Mouse (Mus musculus): ENCODE measurements around the gene Islr2. TPM values are rescaled to one million over a fixed set of nuclear protein-coding genes. Genes with fewer than 3 reads are reported as not detected.

Gene Islr2
- total RNA-seq, 2 experiments from 2014 or later, result 4.2 to 4.6 TPM

DNA sequence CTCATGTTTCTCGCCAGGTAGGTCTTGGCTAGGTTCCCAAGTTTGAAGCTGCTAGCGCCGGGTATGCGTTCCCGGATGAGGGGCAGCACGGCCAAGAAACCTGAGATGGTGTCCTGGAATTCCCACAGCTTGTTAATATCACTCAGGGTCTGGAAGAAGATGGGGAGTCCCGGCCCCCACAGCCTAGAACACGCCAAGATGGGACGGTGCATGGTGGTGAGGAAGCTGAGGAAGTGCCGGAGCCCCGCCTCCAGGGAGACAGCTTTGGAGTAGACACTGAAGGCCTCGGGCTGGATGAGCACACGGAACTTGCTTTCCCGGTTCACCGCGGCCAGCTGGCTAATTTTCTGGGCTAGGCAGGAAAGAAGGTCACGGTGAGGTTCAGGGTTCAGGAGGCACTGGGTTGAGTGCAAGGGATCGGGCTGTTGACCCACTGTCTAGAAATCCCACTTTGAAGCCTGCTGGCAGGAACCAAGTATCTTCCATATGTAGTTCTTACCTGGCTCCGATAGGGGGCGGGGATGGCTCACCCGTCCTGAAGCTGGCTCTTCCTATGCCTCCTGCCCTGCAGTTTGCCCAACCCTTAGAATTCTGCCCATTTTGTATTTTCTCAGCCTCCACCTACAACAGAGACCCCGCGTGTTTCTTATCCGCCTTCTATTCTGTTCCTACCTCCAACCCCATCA is 16.2 kb upstream of the Islr2 start:
- DNase-seq, result no peak

DNA sequence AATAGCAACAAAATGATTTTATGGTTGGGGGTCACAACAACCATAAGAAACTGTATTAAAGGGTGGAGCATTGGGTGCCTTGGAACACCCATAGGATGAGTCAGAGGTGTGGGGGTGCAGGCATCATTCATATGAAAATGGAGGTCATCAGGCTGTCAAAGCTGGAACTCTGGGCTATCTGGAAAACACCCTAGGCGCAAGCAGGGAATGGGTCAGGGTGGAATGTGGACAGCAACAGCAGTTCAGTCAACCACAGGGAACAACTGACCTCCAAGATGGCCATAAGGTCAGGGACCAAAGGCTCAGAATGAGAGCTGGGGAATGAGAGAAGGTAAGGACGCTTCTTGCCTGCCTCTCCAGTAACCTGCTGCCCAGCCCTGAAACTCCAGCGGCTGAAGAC is 14.4 kb upstream of the Islr2 start:
- DNase-seq, result no peak

DNA sequence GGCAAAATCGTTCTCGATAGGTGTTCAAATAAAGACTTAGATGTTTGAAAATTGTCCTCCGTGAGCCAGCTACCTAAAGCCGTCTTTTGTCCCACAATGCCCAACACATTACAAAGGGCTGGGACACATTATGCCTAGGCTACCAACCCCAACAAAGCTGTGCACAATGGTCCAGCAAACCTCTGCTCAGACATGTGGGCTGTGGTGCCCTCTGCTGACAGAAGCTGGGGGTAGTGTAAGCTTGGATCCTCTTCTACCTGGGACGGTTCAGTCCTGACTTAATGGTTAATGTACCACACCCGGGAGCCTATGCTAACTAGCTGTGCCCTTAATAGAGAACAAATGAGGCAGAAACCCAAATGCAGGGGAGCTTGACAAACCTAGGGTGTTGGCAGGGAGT is 12.3 kb upstream of the Islr2 start:
- DNase-seq, result no peak

DNA sequence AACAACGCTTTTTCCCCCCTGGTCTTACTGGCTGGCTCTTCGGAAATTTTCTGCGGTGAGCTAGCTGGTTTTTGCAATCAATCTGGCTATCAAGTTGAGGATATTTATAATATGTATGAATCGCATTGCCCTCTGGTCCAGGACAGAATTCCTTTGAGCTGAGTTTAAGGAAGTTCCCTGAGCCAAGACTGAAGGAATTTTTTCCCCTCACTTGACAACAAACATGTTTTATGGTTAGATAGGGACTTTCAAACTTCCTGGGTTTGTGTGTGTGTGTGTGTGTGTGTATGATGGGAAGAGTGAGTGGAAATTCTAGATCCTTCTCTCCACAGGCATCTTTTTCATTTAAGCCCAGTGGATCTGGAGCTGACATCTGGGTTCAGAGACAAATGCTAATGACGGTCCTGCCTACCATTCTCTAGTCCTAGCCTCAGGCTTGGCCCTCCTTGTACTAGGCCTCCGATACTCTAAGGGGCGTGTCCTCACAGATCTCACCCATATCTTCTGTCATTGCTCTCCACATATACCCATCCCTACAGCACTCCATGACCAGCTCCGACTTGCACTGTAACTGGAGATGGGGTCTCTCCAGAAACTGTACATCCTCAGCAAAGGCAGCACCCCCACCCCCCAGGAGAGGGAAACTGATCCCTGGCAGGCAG is 10.5 kb upstream of the Islr2 start:
- DNase-seq, result no peak

DNA sequence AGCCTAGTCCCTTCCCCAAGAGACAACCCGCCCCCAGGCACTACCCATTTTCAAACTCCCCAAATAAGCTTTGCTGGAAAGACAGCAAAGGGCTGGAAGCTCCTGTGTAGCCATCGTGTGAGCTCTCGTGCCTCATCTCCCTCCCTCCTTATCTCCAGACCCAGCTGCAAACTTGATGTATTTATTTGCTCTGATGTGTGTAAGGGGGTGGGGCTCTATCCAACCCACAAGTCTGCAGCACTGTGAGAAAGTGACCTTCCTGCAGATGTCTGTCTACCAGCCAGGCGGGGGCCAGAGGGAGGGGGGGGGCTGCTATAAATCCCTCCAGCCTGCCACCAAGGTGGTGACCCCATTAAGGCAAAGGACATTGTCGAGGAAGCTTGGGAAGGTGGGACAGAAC is 9.7 kb upstream of the Islr2 start:
- no peak for DNase-seq

DNA sequence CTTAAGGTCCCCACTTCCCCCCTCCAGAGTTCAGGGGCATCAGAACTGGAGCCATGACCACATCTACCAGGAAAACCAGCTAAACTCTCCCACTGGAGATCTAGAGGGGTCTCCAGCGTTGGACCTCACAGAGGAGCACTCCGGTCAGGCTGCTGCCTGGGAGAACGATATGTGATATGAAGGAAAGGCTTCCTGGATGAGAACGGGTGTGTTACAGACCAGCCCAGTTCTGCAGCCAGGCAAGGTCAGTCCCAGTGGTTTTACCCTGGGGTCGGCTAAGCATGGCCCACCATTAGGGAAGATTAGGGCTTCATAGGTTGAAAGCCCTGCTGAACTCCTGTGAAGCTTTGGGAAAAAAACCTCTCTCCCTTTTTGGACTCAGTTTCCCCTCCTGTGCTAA is 9.3 kb upstream of the Islr2 start:
- DNase-seq, result no peak

DNA sequence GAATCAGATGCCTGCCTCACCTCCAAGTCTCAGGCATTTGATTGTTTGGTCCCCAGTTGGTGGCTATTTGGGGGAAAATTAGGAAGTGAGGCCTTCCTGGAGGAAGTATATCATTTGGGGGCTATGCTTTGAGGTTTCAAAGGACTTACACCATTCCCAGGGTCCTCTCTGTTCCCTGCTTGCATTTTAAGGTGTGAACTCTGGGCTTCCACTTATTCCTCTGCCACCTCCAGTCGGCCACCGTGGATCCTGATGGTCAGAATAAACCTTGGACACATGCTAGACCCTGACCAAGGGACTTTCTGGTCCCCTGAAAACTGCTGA is 6.1 kb upstream of the Islr2 start:
- no peak for DNase-seq

DNA sequence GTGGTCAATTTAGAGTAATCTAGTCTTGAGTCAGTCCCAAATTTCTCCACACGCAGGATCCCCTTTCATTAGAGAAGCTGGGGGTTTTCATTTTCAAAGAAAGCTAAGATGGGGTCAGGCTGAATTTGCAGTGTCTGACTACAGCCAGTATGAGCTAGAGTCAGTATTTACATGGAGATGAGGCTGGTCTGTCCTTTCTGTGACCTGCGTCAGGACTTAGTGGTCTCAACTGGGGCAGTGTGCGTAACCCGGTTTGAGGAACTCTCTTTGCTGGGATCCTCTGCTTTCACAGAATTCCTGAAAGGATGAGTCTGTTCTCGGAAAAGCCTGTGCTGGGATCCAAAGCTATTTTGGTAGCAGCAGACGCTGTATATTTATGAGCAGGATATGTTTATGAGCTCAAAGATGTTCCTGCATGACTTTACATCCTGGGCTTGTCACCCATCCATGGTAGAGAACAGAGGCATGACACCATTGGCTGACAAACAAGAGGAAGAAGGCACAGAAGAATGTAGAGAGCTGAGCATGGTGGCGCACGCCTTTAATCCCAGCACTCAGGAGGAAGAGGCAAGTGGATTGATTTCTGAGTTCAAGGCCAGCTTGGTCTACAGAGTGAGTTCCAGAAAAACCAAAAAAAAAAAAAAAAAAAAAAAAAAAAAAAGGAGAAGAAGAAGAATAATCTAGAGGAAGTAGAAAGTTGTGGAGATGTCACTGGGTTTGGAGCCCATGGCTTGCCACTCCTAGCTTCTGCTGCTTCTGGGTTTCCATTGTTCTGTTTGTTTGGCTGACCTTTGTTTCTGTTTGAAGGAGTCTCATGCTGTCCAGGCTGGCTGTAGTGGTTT is 5.6 kb upstream of the Islr2 start:
- no peak for DNase-seq

DNA sequence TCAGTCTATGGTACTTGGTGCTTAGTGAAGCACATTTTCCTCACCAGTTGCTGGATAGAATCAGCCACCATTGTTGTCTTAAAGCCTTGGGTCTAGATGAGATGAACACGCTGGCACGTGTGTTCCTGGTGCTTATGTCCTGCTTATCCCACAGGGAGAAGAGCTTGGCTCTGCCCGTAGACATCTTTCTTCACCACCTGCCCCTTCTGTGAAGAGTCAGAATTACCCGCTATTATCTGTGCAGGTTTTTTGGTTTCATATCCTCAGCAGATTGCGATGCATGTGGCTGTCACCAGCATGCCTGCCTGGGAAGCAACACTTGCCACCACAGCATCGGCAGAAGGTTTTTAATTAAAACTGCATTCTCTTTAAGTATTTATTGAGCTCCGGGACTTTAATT is 1.9 kb upstream of the Islr2 start:
- DNase-seq, result no peak

DNA sequence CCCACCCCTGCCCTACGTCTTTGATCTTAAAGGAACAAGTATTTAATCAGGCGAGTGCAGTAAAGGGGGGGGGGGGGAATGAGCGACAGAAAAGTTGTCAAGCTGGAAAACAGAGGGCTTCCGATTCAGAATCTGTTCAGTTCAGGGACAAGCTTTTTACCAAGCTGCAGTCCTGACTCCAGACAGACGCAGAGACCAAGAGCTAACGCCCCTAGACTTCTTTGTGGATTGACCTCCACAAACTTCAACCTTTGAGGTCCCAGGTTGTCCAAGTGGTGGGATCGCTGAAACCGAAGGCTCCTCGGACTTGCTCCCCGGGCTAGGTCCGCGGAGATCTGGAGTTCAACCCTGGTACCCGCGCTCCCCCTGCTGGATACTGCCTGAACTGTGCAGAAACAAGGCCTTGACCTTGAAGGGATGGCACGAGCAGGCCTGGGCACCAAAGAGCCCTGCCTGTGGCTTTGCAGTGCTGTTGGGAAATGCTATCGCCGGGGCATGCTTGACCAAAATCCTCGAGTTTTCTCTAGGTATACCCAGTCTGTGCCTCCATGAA is 405 bp upstream of the Islr2 start:
- DNase-seq, result peak; percentile 81

DNA sequence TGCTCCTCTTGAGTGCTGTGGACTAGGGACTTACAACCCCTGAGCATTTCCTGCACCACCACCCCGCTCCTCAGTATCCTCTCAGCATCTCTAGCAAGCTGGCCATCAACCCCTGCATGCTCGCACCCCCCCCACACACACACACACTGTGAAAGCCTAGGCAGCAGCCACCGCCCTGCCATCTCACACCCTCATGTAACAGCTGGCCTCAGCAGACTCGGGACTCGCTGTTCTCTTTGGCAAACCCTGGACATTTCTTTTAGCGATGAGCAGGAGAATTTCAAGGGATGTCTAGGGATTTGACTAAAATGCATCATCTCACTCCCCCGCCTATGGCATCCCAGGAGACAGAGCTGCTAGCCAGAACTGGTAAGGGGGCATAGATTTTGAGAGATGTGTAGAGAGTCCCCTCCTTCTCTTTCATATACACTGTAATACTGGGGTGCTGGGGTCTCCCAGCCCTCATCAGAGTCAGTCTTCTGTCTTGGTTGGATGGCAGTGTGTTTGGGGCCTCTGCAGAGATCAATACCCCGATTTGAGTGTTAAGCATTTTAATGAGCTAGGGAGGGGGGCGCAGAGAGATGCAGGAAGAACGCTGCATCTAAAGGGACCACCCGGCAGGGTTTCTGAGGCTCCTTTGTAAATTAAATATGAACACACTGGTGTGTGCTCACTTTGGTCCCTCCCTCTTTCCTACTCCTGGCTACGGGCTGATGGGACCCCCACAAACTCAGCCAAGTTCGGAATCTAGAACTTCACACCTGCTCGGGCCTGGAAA is 1.3 kb downstream of the Islr2 start:
- DNase-seq, result peak; percentile 49

DNA sequence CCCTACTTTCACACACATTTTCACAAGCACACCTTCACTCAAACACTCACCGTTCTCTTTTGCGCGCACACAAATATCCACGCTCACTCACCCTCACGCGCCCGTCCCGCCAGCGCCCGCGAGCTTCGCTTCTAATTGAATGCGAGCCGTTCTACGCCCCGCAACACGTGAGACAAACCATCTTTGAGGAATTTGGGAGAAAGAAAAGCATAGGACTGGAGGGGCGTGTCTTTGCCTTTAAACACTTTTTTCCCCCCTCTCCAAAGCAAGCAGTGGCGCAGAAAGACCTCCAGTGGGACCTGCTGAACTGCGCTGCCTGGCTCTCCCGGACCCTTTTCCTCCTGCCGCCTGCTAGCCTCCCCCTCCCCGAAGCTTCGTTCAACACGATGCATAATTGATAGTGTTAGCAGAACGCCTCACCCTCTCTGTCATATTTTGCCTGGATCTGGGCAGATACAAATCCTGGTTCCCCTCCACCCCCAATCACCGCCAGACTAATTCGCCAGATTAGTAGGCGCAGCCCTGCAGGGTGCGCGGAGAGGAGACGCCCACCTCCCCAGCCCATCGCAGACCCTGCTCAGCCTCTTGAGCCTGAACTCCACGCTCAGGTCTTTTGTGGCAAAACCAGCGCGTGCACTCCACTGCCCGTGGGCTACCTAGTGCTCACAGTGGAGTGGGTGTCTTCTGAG is 2.1 kb downstream of the Islr2 start:
- DNase-seq, result no peak

DNA sequence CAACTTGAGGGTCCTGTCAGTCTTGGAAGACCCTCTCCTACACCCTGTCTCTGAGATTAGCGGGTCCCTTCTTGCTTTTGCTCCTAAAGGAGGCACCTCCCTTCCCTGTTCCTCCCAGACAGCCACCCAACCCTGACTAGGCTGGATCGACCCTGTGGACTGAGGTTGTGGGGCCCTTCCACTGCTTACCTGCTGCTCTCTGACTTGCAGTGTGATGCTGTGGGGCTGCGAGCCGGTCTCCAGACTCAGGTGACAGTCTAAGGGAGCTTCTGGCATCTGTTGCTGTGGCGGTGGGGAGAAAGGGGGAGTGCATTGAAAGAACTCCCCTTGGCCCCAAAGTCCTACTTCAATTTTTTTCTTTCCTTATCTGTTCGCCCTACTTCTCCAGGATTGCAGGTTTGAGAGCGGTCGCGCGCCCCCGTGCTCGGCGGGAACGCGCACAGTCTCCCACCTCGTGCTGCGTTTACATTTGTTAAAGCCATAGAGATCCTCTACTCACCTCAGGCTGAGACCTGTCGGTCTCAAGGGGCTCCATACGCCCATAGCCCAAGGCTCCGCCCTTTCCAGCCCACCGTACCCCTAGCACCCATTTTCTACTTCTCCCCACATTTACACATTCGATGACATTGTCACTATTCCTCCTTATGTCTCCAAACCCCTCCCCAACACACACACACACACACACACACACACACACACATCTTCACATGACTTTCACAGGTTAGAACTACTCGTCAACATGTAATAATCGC is 2.9 kb downstream of the Islr2 start:
- DNase-seq, result no peak

DNA sequence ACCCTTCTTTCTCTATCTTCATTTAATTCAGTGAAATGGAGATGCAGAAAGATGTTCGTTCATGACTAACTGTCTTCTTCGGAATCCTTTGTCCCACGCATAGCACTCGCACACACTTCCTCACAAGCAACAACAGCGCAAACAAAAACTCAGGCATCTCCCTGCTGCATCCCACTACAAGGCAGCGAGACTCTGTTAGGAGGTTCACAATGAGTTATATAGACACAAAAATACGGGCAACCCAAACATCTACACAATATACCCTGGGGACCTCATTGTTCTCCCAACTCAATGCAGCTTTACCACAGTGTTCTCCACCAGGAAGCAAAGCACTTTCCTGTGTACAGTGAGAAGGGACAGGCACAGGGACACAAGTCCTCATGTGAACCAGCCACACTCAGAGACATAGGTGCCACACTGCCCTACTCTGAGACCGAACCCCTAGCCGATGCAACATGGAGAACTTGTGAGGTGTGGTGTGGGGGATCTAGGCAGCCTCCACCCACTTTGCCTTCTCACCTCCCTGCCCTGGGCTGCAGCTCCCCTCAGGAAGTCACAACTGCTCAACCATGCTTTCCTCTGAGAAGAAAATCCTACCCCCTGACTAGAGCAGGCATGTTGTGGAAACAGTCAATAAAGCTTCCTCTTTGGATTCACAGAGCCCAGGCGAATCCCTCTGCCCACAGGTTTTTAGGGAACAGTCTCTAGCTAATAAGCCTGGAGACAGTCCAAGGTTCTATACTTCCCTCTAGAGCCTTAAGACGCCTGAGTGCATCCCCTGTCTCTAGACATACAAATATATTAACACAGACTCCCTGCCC is 3.6 kb downstream of the Islr2 start:
- DNase-seq, result no peak

DNA sequence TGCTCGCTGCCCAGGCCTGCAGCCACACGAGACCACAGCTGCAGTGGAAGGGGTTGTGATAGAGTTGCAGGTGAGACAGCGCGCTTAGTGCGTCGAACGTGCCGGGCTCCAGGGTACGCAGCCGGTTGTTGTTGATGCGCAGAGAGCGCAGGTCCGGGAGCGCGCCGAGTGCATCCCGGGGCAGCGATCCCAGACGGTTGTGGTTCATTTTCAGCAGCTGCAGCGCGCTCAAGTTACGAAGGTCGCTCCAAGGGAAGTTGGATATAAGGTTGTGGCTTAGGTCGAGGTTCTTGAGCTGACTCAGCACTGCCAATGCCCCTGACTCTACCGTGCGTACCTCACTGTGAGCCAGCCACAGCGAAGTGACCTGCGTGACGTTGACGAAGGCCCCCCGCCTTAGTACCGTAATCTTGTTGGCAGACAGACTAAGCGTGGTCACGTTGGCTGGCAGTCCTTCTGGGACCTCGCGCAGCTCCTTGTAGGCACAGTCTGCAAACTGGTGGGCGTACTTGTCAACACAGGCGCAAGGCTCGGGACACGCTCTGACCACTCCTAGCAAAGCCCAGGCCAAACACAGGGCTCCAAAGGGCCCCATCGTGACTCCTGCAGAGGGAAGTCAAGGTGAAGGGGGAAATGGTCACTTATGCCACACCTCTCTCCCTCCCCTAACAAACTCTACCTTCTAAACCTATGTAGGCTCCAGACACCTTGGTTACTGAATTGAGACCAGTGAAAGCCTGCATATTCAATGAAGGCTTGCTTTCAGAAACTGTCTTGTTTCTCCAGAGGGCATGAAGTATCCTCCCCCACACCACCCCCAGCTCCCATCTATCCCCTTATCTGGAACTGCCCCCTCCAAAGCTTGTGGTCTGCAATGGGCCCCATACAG is 4.5 kb downstream of the Islr2 start:
- peak; percentile 24 for DNase-seq

DNA sequence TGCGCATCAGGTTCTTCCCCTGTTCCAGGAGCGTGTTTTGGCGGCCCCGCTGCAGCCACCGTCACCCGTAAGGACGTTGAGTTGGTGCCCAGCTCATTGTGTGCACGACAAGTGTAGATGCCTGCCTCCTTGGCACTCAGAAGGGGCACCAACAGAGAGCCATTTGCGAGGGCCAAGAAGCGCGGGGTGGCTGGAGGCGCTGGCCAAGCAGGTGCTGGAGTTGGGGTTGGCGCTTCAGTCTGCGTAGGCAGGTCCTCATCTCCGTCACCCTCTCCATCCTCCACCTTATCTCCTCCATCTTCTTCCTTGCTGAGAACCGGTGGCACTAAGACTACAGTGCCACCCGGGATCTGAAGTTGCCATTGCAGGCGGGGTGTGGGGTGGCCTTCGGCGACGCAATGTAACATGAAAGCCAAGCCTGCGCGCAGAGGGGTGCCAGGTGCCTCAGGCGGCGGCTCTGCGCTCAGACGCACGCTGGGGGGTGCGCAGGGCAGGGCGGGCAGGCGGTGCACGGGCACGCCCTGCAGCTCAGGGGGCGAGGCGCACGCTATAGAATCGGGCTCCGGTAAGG is 5.2 kb downstream of the Islr2 start:
- DNase-seq, result no peak

DNA sequence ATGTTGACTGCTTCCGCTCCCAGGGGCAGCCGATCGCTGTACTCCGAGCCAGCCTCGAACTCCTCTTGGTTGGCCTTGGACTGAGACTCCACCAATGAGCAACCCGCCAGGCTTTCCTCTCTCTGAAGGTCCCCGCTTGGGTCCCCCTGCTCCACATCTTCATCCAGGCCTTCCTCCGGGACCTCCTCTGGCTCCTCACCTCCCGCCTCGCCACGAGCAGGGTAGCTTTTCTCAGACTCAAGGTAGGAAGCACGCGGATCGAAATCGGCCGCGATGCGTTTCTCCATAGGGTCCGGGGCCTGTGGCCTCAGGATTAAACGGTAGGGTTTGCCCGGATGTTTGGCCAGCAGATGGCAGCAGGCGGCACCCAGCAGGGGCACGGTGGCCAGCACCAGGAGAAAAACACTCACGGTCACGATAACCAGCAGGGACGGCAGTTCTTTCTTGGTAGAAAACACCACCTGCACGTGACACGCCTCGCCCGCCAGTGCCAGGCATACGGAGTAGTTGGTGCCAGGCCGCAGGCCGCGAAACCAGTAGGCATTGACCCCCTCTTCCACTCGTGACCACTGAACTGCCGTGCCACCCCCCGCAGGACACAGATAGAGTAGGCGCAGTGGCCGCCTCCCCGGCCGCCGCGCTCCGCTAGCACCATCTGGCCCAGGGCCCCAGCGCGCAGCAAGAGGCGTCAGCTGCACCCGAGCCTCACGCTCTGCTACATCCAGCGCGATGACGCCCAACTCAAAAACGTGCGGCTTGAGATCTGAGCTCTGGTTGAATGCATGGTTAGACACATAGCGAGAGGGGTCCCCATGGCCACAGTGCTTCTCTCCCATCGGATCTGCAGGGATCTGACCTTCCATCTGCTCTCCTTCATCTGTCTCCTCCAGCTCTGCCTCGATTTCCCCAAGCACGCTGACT is 6.1 kb downstream of the Islr2 start:
- no peak for DNase-seq
